Mouse (Mus musculus): ENCODE data around the gene Rnf44.

DNA sequence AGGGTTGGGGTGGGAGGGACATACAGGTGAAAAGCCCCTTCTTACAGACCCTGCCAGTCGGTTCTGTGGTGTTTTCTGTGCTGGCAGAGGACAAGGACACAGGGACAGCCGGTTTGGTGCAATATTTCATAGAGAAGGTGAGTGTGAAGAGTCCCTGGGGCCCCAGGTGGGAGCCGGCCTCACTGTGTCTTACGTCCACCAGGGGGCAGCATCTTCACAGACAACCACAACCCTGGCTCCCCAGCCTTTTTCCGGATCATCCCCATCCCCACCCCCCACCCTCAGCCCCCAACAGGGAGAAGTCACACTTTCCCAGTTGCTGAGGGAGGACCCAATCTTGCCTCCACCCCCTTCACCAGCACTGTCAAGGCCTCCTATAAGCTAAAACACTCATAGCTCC, 23.2 kb upstream of the Rnf44 start:
- TF ChIP-seq CTCF (IDR thresholded peaks at IDR 0.05; ENCODE audit: low read depth, low read length) (peak; percentile 74), POLR2A (IDR thresholded peaks at IDR 0.05; ENCODE audit: borderline replicate concordance, low read depth, low read length) (no peak)
